Mouse (Mus musculus): ENCODE measurements around the gene Palm.

DNA sequence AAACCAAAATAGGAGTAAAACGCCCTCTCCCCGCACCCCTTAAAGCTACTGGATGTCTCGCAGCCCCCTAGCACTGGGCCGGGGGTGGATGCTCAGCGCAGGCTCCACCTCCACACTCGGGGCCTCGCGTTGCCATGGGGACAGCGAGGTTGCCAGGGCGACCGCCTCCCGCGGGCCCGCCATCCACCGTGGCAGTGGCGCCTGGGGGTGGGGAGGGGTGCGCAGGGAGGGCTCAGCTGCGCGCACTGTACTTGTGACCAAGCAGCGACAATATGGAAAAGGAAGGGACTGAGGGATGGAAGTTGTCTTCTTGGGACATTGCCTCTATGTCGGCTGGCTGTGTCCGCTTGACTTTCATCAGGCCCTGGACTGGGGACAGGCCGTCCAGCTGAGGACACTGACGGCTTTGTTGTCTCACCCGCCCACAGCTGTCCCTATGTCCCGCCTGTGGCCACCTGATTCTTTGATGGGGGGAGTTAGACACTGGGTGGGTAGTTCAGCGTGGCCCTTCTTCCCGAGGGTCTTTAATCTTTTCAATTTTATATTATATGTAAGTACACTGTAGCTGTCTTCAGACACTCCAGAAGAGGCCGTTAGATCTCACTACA is 10.4 kb downstream of the Palm start:
- TF ChIP-seq CTCF (IDR thresholded peaks at IDR 0.05; ENCODE audit: low read depth, low read length) (no peak), POLR2A (IDR thresholded peaks at IDR 0.05; ENCODE audit: insufficient read depth, low read length) (no peak), EP300 (IDR thresholded peaks at IDR 0.05; ENCODE audit: insufficient read depth, low read depth, low read length) (no peak)

All from ES-Bruce4 (cell line).